Mouse (Mus musculus) small intestine, adult 2 months (tissue): Measurements from ENCODE around the gene Aldh3b1.

Experiments used
- CTCF ChIP-seq: fragments of 200-500 bp; IDR thresholded peaks from 2 replicates; pipeline ENCODE4 v1.5.1; 2012; ENCODE audit warnings: low read depth, mild to moderate bottlenecking, control low read depth, inconsistent platforms, low read length, moderate library complexity, mixed read lengths; ENCODE audit not compliant: insufficient replicate concordance, insufficient read length; ENCODE audit errors: extremely low read depth
- POLR2A ChIP-seq: fragments of 200-500 bp; IDR thresholded peaks from 2 replicates; pipeline ENCODE4 v1.6.1; 2012; ENCODE audit warnings: low read depth, mild to moderate bottlenecking, control low read depth, inconsistent platforms, low read length, moderate library complexity

DNA sequence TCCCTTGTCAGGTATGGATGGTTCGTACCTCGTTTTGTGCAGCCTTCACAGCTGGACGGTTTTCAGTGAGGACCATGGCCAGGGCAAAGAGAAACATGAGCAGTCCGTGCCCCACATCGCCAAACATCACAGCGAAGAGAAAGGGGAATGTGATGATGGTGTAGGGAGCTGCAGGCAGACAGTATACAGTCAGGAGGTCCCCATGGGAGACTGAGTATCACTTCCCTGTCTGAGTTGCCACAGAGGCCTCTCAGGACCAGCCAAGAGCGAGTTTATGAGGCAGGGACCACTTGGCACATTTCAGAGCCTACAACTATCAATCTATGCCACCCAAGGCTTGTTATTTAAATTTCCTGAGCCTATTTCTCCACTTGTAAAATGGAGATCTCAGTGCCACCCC lies 30.7 kb downstream of the Aldh3b1 start:
- TF ChIP-seq POLR2A = no peak
- no peak for TF ChIP-seq CTCF
